Mouse (Mus musculus): ENCODE data around the gene Wnt10a. TPM values are rescaled to one million over a fixed set of nuclear protein-coding genes. Genes with fewer than 3 reads are reported as not detected.

The Wnt10a gene
- polyA plus RNA-seq, 1 experiment from 2014 or later, result 1.8 TPM

- Histone ChIP-seq H3K4me1 (peaks cover 27% of the 10 kb centered on the region), H3K4me3 (no peak overlapping the region), H3K9me3 (no peaks in the 10 kb centered on the region), H3K36me3 (no peaks in the 10 kb centered on the region), H3K27ac (replicated peaks) (no peak overlapping the region), H3K27me3 (peaks cover 98% of the 10 kb centered on the region), H3K9ac (replicated peaks) (no peak overlapping the region), H3K4me2 (replicated peaks) (no peak overlapping the region)
- no peak for ATAC-seq (ENCODE audit: low FRiP score, low read depth)
- WGBS, result 17% methylated on average over 6 of the region's 6 CpGs
Observed at GRCm38 (mm10) chr1:74788603-74789176, 2.6 kb upstream of the Wnt10a start.

DNA sequence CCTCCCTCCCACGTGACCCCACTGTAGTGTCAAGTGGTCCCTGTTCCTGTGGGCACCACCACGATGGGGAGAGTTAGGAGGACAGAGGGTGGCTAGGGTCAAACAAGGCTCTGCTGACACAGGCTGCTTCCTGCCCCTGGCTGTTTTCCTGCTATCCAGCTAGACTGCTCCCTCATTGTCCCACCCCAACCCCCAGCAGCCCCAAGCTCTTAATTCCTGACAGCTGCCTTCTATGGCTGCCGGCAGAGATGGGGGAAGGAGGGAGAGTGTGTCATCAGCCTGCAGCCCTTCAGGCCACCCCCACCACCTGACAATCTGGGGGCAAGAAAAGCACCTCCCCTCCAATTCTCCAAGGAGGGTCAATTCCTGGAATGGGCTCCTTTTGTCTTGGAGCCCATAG lies 1.2 kb upstream of the Wnt10a start:
- Histone ChIP-seq H3K9me3 (no peaks in the 10 kb centered on the region), H3K27me3 (peaks cover 98% of the 10 kb centered on the region), H3K4me2 (replicated peaks) (no peak overlapping the region), H3K9ac (replicated peaks) (no peak overlapping the region; the same call in 1 of the 2 replicates), H3K36me3 (no peaks in the 10 kb centered on the region), H3K4me3 (no peak overlapping the region), H3K27ac (replicated peaks) (0 out of 2 replicates have a peak overlapping the region, but pooled peaks have one; percentile 6), H3K4me1 (peaks cover 34% of the 10 kb centered on the region)
- ATAC-seq (ENCODE audit: low FRiP score, low read depth), result no peak
- WGBS, result 4% methylated on average over 3 of the region's 3 CpGs

- Histone ChIP-seq H3K4me3 (no peak overlapping the region), H3K27ac (replicated peaks) (no peak overlapping the region), H3K9ac (replicated peaks) (no peak overlapping the region), H3K36me3 (no peaks in the 10 kb centered on the region), H3K9me3 (no peaks in the 10 kb centered on the region), H3K27me3 (peaks cover 99% of the 10 kb centered on the region), H3K4me2 (replicated peaks) (no peak overlapping the region), H3K4me1 (peaks cover 52% of the 10 kb centered on the region)
- WGBS, result 6% methylated on average over 18 of the region's 19 CpGs
- no peak for ATAC-seq (ENCODE audit: low FRiP score, low read depth)
Observed at GRCm38 (mm10) chr1:74792831-74793660, 1.7 kb downstream of the Wnt10a start.

GRCm38 (mm10) chr1:74794487-74795144 lies 3.3 kb downstream of the Wnt10a start:
- Histone ChIP-seq H3K9me3 (no peaks in the 10 kb centered on the region), H3K36me3 (no peaks in the 10 kb centered on the region), H3K4me2 (replicated peaks) (peak overlapping the region; percentile 52), H3K27me3 (peaks cover 99% of the 10 kb centered on the region), H3K4me3 (peak overlapping the region; percentile 33), H3K27ac (replicated peaks) (no peak overlapping the region), H3K4me1 (peaks cover 54% of the 10 kb centered on the region), H3K9ac (replicated peaks) (peak overlapping the region; percentile 21; the same call in 1 of the 2 replicates)
- ATAC-seq (ENCODE audit: low FRiP score, low read depth), result no peak
- 1% methylated on average over 35 of the region's 38 CpGs for WGBS

DNA sequence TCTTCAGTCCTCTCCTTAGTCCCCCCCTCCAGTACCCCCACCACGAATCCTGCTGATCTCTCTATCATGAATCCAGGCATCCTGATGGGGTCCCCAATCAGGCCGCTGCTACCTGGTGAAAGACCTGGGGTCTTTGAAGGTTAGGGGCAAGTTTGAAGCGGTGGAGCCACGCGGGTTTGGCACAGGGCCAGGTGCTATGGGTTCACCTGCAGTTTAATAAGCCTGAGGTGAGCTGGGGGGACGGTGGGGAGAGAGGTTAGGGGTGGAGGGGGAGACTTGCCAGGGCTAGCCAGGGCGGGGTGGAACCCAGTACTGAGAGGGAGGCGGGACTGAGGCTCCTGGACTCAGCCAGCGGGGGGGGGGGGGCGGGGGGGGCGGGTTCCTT lies 3.8 kb downstream of the Wnt10a start:
- Histone ChIP-seq H3K4me3 (0 out of 2 replicates have a peak overlapping the region, but pooled peaks have one; percentile 33), H3K9me3 (no peaks in the 10 kb centered on the region), H3K4me2 (replicated peaks) (peak overlapping the region; percentile 52), H3K9ac (replicated peaks) (no peak overlapping the region), H3K27ac (replicated peaks) (no peak overlapping the region), H3K27me3 (peaks cover 99% of the 10 kb centered on the region), H3K36me3 (no peaks in the 10 kb centered on the region), H3K4me1 (peaks cover 52% of the 10 kb centered on the region)
- 4% methylated on average over 7 of the region's 11 CpGs for WGBS
- ATAC-seq (ENCODE audit: low FRiP score, low read depth), result no peak

- H3K4me3 ChIP-seq, result no peak overlapping the region
- H3K36me3 ChIP-seq, result no peaks in the 10 kb centered on the region
- peak; percentile 77 for ATAC-seq (ENCODE audit: low FRiP score, low read depth)
- peaks cover 97% of the 10 kb centered on the region for H3K27me3 ChIP-seq
- H3K9me3 ChIP-seq, result no peaks in the 10 kb centered on the region
- WGBS, result 2% methylated on average over 5 of the region's 5 CpGs
- no peak overlapping the region for H3K4me2 ChIP-seq (replicated peaks)
- H3K4me1 ChIP-seq, result peaks cover 47% of the 10 kb centered on the region
- H3K9ac ChIP-seq (replicated peaks), result 0 out of 2 replicates have a peak overlapping the region, but pooled peaks have one; percentile 6
- peak overlapping the region; percentile 46 for H3K27ac ChIP-seq (replicated peaks)
Observed at GRCm38 (mm10) chr1:74797459-74797858, 6.1 kb downstream of the Wnt10a start.

GRCm38 (mm10) chr1:74800424-74800888 lies 9.1 kb downstream of the Wnt10a start:
- under 1% methylated on average over 29 of the region's 29 CpGs for WGBS

GRCm38 (mm10) chr1:74801631-74802140 lies 10.4 kb downstream of the Wnt10a start:
- peaks cover 47% of the 10 kb centered on the region for H3K4me1 ChIP-seq
- no peak overlapping the region for H3K4me2 ChIP-seq (replicated peaks)
- H3K9me3 ChIP-seq, result no peaks in the 10 kb centered on the region
- no peak overlapping the region for H3K9ac ChIP-seq (replicated peaks)
- peaks cover 98% of the 10 kb centered on the region for H3K27me3 ChIP-seq
- H3K27ac ChIP-seq (replicated peaks), result no peak overlapping the region
- no peak for ATAC-seq (ENCODE audit: low FRiP score, low read depth)
- no peaks in the 10 kb centered on the region for H3K36me3 ChIP-seq
- H3K4me3 ChIP-seq, result no peak overlapping the region
- 13% methylated on average over 6 of the region's 6 CpGs for WGBS

More at GRCm38 (mm10) chr1:74800424-74800888, 9.1 kb downstream of the Wnt10a start:
- Histone ChIP-seq H3K27me3 (peaks cover 97% of the 10 kb centered on the region), H3K4me2 (replicated peaks) (peak overlapping the region; percentile 39), H3K4me1 (peaks cover 44% of the 10 kb centered on the region), H3K9me3 (no peaks in the 10 kb centered on the region), H3K9ac (replicated peaks) (0 out of 2 replicates have a peak overlapping the region, but pooled peaks have one; percentile 20), H3K27ac (replicated peaks) (no peak overlapping the region), H3K4me3 (peak overlapping the region; percentile 13), H3K36me3 (no peaks in the 10 kb centered on the region)
- ATAC-seq (ENCODE audit: low FRiP score, low read depth), result no peak

DNA sequence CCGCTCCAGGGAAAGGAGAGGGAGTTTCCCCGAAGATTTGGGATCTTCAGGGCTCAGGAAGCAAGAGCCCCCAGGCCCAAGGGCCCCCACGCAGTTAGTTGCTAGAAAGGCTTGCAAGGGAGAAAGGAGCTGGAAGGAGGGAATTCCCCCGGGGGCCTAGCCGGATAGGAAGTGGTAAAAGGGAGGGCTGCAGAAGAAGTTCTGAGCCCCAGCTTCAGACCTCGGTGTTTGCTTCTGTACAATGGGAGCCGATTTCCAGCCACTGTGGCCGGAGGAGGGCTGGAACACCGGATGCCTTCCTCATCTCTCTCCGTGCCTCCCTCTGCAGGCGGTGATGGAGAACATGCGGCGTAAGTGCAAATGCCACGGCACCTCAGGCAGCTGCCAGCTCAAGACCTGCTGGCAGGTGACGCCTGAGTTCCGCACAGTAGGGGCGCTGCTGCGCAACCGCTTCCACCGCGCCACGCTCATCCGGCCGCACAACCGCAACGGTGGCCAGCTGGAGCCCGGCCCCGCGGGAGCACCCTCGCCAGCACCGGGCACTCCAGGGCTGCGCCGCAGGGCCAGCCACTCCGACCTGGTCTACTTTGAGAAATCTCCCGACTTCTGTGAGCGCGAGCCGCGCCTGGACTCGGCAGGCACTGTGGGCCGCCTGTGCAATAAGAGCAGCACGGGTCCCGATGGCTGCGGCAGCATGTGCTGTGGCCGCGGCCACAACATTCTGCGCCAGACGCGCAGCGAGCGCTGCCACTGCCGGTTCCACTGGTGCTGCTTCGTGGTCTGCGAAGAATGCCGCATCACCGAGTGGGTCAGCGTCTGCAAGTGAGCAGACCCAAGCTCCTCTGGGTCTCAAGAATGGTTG lies 11.7 kb downstream of the Wnt10a start:
- H3K27ac ChIP-seq (replicated peaks), result no peak overlapping the region
- H3K4me1 ChIP-seq, result peaks cover 48% of the 10 kb centered on the region
- WGBS, result under 1% methylated on average over 57 of the region's 57 CpGs
- H3K27me3 ChIP-seq, result peaks cover 99% of the 10 kb centered on the region
- peak; percentile 42 for ATAC-seq (ENCODE audit: low FRiP score, low read depth)
- H3K9me3 ChIP-seq, result no peaks in the 10 kb centered on the region
- H3K36me3 ChIP-seq, result no peaks in the 10 kb centered on the region
- H3K4me2 ChIP-seq (replicated peaks), result peak overlapping the region; percentile 89
- peak overlapping the region; percentile 47 for H3K9ac ChIP-seq (replicated peaks)
- peak overlapping the region; percentile 49 for H3K4me3 ChIP-seq

DNA sequence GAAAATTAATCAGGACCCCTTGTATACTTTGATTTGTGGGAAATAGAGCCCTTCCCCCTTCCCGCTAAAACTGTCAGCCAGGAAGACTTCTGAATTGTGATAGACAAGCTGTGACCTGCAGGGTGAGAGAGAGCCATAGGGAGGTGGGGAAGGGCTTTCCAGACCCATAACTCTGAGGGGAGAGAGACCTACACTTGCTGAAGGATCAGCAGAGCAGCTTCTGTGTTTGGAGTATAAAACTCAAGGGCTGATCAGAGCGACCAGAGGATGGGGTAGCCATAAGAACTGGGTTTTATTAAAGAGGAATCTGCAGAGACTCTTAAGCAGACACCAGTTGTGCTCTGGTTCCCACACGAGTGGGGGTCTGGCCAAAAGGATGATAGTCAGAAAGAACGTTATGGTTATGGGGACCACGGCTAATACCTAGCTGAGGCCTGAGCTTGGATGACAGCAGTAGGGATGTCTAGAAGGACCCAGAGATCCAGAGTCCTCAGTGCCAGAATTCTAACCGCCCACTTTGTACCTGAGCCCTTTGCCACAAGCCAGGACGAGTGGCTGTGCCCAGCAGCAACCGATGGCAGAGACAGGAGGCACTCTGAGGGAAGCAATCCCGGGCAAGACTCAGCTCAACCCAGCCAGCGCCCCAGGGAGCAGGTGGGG lies 13.0 kb downstream of the Wnt10a start:
- no peak overlapping the region for H3K27ac ChIP-seq (replicated peaks)
- peaks cover 48% of the 10 kb centered on the region for H3K4me1 ChIP-seq
- no peaks in the 10 kb centered on the region for H3K36me3 ChIP-seq
- no peak overlapping the region for H3K4me3 ChIP-seq
- WGBS, result 5% methylated on average over 10 of the region's 10 CpGs
- H3K9me3 ChIP-seq, result no peaks in the 10 kb centered on the region
- no peak overlapping the region for H3K4me2 ChIP-seq (replicated peaks)
- ATAC-seq (ENCODE audit: low FRiP score, low read depth), result no peak
- H3K9ac ChIP-seq (replicated peaks), result no peak overlapping the region
- peaks cover 98% of the 10 kb centered on the region for H3K27me3 ChIP-seq

Data from midbrain, embryonic 12.5 days (tissue).